Mouse (Mus musculus) liver (tissue): ENCODE data around the gene Cmas.

Experiments used
- DNase-seq: peaks from one replicate; pipeline ENCODE4 v3.0.0-alpha.2; 2020; ENCODE audit warnings: mixed read lengths

Gene Cmas

DNA sequence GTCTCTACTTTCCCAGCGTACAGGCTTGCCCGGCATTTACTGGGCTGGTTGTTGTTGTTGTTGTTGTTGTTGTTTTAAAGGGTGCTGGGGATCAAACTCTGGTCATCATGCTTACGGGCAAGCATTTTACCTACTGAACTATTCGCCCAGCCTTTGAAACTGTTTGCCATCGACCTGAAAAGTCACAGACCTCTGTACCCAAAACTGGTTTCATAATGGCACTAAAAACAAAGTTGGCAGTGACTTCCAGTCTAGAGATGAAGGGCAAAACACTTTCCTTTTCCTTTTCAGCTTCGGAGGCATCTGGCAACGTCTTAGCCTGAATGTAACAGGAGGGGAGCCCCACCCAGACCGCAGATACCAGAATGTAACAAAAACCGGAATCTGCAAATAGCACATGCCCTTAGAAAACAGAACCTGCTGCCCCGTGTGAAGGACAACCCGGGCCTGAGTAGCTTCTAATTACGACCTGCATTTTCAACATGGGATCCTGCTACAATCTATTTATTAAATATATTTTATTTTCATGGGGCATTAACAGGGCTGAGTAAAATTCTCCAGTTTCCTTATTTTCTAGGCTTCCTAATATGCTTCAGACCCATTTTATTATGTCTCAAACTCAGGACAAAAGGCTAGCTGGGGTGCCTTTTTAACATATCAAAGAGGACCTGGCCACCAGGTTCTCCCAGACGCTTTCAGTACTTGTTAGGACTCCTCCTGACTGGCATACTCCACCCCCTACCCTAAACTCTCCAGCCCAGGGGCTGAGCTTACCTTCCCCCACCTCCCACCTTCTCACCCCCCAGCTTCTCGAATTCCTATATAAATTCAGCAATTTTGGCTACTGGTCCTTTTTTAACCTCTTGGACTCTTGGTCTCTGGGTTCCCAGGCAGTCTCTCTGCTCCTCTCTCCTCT lies 3.9 kb upstream of the Cmas start:
- peak; percentile 38 for DNase-seq

- peak; percentile 52 for DNase-seq
These were observed 964 bp downstream of the Cmas start for GRCm38 (mm10) chr6:142757334-142757965.

GRCm38 (mm10) chr6:142757976-142758375 lies 1.5 kb downstream of the Cmas start:
- no peak for DNase-seq

DNA sequence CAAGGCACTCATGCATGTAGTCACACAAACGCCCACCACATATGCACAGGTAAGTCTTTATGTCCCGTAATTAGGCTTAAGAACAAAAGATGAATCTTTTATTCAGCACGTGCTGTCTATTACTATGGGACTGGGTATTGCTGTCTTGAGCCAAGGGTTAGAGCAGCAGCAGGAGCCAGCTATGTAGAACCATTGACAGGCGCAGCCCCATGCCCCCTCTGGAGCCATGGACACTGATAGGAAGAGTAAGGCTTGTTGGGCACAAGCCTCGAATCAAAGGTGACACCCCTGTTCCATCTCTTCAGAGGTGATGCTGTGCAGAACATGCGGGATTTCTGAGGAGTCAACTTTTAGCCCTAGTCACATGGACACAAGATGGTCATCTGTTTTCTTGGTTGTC lies 2.1 kb downstream of the Cmas start:
- no peak for DNase-seq

GRCm38 (mm10) chr6:142759633-142760032 lies 3.1 kb downstream of the Cmas start:
- DNase-seq, result no peak

- no peak for DNase-seq
These were observed 8.4 kb downstream of the Cmas start for GRCm38 (mm10) chr6:142764933-142765332.

GRCm38 (mm10) chr6:142767305-142767704 lies 10.8 kb downstream of the Cmas start:
- no peak for DNase-seq

GRCm38 (mm10) chr6:142769896-142770295 lies 13.4 kb downstream of the Cmas start:
- no peak for DNase-seq

DNA sequence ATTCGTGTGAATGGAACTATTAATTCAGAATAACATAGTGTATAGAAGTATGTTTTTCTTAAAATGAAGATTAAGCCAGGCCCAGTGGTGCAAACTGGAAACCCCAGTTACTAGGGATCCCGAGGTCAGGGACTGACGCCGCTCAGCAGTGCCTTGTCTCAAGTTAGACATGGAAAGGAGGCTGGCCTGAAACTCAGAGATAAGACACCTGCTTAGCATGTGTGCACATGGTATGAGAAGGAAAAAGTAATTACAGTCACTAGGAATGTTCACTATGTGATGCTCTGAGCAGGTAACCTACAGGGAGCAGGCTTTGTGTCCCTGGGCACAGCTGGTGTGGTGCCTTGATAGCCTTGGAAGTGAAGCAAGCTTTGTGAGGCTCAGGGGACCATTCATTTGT lies 15.2 kb downstream of the Cmas start:
- DNase-seq, result no peak

DNA sequence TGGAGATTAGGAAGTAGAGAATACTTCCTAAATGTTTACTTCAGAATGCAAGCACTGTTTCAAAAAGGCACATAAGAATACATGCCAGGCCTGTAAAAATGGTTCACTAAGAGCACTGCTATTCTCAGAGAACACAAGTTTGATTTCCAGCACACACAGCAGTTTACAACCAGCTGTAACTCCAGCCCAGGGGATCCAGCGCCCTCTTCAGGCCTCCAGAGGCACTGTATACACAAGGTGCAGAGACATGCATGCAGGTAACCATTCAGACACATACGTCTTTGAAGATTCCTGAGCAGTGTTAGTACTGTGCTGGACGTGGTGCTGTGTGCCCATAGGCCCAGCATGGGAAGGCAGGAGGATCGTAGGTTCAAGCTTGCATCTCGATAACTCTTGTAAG lies 17.1 kb downstream of the Cmas start:
- no peak for DNase-seq

DNA sequence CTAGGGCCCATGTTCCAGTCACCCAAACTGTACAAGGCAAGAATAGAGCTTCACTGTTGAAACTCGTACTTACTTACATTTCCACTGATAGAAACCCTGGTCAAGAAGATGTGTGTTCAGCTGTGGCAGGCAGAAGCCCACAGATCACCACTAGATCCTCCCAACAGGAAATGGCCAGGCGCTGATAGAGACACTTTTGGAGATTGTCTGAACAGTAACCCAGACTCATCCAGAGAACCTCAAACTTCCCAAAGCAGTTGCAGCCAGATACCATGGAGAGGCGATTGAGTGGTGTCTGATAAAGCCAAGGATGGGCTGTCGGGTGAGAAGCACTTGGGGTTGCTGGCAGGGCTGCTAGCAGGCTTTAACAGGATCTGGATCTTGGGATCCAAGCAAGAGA lies 20.4 kb downstream of the Cmas start:
- DNase-seq, result peak; percentile 27

DNA sequence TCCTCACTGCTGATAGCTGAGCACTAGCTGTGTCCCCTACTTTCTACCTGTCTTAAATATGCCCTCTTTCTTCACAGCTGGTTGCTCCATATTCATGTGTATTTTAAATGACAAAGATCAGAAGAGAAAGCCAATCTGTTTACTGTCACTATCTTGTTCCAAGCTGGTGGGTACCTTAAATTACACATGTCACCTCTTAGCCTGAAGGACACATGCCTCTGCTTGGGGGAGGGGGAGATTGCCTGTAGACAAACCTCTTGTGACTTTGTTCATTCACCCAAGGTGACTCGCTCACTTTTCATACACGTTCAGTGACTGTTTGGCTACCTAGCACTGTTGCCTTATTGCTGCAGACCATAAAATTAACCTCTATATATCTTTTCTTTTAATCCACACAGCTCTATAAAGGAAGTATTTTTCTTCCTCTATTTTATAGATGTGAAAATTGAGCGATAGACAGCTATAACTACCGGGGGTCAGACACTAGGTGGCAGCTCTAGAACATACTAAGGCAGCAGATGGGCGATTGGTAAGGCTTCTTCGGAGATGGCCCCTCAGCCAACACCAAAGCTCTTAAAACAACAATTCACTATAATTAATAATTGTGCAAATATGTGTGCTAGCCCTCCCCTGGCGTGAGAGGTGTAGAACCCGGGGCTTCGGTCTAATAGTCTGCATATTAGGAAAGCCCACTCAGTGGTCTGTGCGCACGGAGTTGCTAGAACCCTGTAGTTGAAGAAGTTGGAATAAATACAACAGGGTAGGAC lies 22.7 kb downstream of the Cmas start:
- DNase-seq, result peak; percentile 42

DNA sequence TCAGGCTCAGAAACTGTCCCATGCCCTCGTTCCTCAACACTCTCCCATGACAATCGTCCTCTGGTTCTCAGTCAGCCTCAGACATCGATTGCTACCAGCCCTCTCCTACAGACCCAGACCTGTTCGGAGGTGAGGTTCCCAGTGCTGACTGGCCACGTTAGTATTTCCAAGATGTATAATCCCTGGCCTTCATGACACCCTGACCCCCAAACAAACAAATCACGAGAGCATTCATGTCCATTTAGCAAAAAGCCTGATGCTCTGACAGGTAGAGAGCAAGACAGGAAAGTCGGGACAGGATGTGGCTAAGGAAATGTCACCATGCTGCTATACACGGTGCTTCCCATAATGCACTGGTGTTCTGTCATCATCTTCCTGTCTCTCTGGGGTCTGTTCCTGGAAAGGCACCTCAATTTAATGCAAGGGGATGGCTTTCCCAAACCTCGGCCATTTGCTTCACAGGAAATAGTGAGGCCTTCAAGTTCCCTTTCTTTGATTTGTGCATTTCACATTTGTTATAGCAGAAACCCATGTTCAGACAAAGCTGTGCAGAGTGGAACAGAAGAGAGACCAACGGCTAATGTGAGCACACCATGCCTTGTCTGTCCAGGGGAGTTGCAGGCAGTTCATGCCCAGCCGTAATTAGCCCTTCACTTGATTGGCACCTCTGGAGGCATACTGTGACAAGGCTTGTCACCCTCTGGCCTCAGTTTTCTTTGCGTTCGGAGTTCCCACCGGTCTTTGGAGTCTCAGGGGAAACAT lies 23.5 kb downstream of the Cmas start:
- DNase-seq, result no peak

DNA sequence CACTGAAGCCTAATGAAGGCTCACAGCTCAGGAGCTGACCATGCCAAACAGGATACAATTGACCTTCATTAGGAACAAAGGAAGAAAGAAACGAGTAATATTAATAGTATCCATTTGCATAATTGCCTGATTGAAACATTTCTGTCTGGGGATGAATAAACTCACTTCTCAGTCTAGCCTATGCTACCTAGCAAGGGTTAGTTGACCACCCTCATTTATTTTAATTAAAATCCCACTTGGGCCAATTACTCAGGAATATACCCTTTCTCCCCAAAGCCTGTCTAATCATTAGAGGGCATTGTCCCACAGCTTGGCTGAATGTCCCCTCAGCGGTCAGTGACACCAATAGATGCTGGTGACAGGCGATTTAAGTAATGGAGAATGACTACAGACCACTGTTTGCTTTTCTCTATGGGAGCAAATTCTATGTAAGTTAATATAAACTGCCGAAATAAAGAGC lies 24.1 kb downstream of the Cmas start:
- DNase-seq, result no peak

GRCm38 (mm10) chr6:142781286-142781685 lies 24.8 kb downstream of the Cmas start:
- DNase-seq, result no peak

GRCm38 (mm10) chr6:142785343-142785742 lies 28.9 kb downstream of the Cmas start:
- DNase-seq, result peak; percentile 60

- no peak for DNase-seq
These were observed 29.6 kb downstream of the Cmas start for GRCm38 (mm10) chr6:142786106-142786505.

DNA sequence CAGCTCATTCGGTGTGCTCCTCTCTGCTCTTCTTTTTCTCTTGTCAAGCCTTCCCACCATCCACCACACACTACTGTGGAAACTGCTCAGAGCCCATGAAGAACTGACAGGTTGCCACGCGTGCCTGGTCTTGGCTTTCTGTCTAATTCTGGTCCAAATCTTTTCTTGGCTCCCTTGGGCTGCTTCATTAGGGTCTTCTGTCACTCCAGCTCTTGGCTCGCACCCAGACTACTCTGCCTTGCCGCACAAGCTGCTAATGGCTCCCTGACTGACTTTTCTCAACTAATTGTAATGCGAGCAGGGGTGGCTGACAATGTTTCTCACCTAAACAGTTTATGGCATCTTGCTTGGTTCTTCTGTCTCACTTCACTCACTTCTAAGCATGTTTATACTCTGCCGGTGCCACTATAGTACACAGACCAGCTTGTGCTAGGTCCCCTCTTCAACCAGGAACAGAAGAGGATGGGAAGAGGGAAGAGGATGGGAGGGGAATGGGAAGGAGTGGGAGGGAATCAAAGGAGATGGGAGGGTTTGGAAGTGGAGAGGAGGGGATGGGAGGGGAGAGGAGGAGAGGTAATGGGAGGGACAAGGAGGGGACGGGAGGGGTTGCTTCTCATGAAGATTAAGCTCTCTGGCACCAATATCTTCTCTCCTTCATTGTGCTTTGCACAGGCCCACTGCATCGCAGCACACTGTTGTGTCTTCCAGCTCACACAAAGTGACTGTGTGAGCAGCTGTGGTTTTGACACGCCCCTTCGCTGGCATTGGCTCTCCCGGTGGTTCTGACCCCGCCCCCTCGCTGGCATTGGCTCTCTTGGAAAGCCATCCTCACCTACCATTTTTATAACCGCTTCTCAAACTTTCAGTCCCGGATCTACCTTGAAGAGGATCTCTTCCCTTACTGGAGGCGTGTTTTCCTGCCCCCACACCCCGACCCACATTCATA lies 31.8 kb downstream of the Cmas start:
- peak; percentile 45 for DNase-seq

DNA sequence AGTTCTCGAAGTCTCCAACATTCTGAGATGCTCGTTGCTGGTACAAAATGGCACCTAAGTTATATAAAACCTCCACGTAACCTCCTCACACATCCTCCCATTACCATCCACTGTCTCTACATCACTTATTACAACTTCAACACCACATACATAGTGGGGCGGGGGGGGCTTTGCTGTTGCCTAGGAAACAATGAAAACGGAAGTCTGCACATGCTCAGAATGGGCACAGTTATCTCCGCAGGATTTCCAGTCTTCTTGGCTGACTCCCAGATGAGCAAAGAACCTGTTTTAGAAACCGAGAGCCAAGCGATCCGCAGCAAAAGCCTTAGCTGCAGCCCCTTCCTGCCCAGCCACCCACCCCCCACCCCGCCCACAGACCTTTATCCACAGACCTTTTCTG lies 33.2 kb downstream of the Cmas start:
- no peak for DNase-seq

DNA sequence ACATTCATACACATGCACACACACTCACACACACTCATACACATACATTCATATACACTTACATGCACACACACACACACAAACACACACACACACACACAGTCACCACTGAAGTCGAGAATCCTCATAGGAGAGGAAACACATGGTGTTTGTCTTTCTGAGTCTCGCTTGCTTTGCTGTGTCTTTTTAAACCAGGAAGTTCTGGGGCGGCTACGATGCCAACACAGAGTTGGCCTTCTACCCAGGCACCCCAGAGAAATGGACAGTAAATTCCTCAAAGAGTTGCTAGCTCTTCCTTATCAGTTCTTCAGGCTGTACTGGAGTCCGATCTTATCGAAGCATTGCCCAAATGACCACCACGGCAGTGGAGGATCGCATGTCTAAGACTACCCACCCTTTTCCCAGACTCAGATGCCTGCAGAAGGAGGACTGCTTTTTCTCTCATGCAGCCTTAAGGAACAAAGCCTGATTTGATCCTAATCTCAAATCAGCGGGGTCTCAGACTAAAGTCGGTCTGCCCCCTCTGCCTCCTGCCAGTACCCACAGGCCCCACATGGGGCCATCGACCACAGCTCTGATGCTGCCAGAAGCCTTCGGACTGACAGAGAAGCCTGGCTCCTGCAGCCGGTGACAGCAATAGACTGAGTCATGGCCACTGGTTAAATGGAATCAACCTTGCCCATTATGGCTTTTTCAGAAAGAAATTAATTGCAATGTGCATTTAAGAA lies 35.9 kb downstream of the Cmas start:
- DNase-seq, result no peak

DNA sequence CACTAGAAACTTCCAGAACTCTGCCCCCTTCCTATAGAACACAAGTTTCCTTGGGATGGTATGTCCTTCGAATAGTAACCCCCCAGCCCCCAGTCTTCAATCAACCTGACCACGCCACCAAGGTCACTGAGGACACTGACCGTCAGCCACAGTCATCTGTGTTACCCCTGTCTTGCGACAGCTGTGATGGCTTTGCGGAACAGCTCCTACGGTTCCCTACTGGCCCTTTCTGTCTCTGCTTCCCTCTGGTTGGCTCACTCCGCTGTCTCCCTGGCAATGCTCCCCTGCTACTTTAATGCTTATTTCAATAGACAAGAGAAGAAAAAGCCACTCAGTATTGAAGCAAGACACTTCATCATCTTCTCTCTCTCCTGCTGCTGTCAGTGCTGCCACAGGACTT lies 37.0 kb downstream of the Cmas start:
- no peak for DNase-seq
